Mouse (Mus musculus) ES-Bruce4 (cell line): ENCODE results near the gene Cirbp. TPM values are rescaled to one million over a fixed set of nuclear protein-coding genes. Genes with fewer than 3 reads are reported as not detected.
A peak's percentile ranks its signal among the peaks of the same experiment; 100 is the strongest.

Experiments
- H3K27ac ChIP-seq: 2 replicates; pipeline ENCODE4 v1.5.1; 2012; ENCODE audit warnings: low read length, inconsistent platforms; ENCODE audit not compliant: insufficient read depth
- H3K27me3 ChIP-seq: 2 replicates; pipeline ENCODE4 v1.6.1; 2012; ENCODE audit warnings: mild to moderate bottlenecking, low read length, inconsistent platforms; ENCODE audit not compliant: control insufficient read depth, poor library complexity, insufficient read depth, severe bottlenecking
- H3K36me3 ChIP-seq: 2 replicates; pipeline ENCODE4 v1.6.1; 2012; ENCODE audit warnings: inconsistent platforms, mild to moderate bottlenecking, low read length, moderate library complexity; ENCODE audit not compliant: control insufficient read depth, poor library complexity, insufficient read depth, severe bottlenecking
- H3K4me1 ChIP-seq: one replicate; pipeline ENCODE4 v1.8.1; 2011; ENCODE audit warnings: low read length; ENCODE audit not compliant: control insufficient read depth, insufficient read depth
- H3K4me3 ChIP-seq: 2 replicates; pipeline ENCODE4 v1.5.1; 2011; ENCODE audit warnings: low read depth, mild to moderate bottlenecking, low read length
- H3K9ac ChIP-seq: 2 replicates; pipeline ENCODE4 v1.6.1; 2012; ENCODE audit warnings: low read depth, mild to moderate bottlenecking, inconsistent platforms; ENCODE audit not compliant: poor library complexity, severe bottlenecking
- H3K9me3 ChIP-seq: replicated peaks from 2 replicates; pipeline ENCODE4 v1.6.1; 2012; ENCODE audit warnings: mild to moderate bottlenecking, low read length, inconsistent platforms; ENCODE audit not compliant: control insufficient read depth, poor library complexity, insufficient read depth, severe bottlenecking
- CTCF ChIP-seq: IDR thresholded peaks from one replicate; pipeline ENCODE4 v1.8.1; 2011; ENCODE audit warnings: low read depth, low read length
- EP300 ChIP-seq: IDR thresholded peaks from 2 replicates; pipeline ENCODE4 v1.6.1; 2011; ENCODE audit warnings: low read depth, low read length; ENCODE audit not compliant: insufficient read depth
- POLR2A ChIP-seq: IDR thresholded peaks from one replicate; pipeline ENCODE4 v1.8.1; 2011; ENCODE audit warnings: low read length; ENCODE audit not compliant: insufficient read depth
- polyA plus RNA-seq: library from polyadenylated mRNA; stranded (reverse); fragments of >200 nt; gene quantifications from 2 replicates; pipeline ENCODE4 v1.2.4, GENCODE M21; 2011; ENCODE audit warnings: low read depth; ENCODE audit not compliant: missing spikeins, insufficient read depth, insufficient read length

Cirbp gene
- polyA plus RNA-seq, 1 experiment = 51.9 TPM

DNA sequence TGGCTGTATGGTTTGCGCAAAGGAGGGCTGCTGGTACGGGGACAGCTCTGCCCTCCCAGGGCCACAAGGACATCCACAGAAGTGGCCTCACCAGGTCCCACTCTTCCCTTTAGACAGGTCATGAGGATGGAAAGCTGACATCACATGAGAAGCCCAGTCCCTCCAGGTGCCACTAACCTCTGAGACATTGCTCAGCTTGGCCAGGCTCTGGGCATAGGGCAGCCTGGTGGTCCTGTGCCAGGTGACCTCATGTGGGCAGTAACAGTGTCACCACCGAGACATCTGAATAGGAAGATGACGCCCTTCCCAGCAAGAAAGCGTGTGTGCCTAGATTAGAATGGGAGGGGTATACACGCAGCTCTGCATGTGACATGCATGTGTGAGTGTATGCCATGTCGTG, 16.8 kb downstream of the Cirbp start:
- Histone ChIP-seq H3K27ac (no peak overlapping the region), H3K9ac (no peak overlapping the region), H3K9me3 (no peaks in the 10 kb centered on the region), H3K4me3 (no peak overlapping the region), H3K27me3 (no peaks in the 10 kb centered on the region), H3K4me1 (peaks cover 5% of the 10 kb centered on the region), H3K36me3 (no peaks in the 10 kb centered on the region)
- no peak for TF ChIP-seq CTCF
- no peak for TF ChIP-seq POLR2A
- TF ChIP-seq EP300 = no peak

DNA sequence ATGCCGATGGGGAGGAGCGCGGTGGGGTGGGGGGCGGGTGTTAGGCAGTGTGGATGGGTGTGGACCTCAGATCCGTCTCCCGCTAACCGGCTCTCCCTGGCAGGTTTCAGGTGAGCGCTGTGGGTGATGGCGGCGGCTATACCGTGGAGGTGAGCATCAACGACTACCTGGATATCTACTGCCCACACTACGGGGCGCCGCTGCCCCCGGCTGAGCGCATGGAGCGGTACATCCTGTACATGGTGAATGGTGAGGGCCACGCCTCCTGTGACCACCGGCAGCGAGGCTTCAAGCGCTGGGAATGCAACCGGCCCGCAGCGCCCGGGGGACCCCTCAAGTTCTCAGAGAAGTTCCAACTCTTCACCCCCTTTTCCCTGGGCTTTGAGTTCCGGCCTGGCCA, 20.9 kb downstream of the Cirbp start:
- Histone ChIP-seq H3K4me3 (peak overlapping the region; percentile 1; the same call in 1 of the 2 replicates), H3K36me3 (no peaks in the 10 kb centered on the region), H3K27ac (no peak overlapping the region), H3K9me3 (no peaks in the 10 kb centered on the region), H3K27me3 (no peaks in the 10 kb centered on the region; the same call in 1 of the 2 replicates), H3K9ac (no peak overlapping the region), H3K4me1 (peaks cover 3% of the 10 kb centered on the region)
- TF ChIP-seq POLR2A = no peak
- TF ChIP-seq EP300 = no peak
- TF ChIP-seq CTCF = no peak

DNA sequence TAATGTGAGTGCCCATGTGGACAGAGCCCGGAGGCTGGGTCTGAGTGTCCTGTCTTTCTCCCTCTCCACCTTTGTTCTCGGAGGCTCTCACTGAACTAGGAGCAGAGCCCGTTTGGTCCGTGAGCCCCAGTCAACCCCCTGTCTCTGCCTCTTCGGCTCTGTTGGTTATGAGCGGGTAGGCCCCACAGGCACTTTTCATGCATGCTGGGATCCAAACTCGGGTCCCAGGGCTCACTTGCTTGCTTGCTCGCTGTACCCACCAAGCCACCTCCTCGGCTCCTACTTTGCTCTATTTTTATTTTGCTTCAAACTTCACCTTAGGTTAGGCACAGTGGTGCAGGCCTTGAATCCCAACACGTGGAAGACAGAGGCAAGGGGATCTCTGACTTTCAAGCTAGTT, 22.0 kb downstream of the Cirbp start:
- H3K9ac ChIP-seq = no peak overlapping the region
- no peaks in the 10 kb centered on the region for H3K36me3 ChIP-seq
- no peak overlapping the region for H3K4me3 ChIP-seq
- H3K9me3 ChIP-seq = no peaks in the 10 kb centered on the region
- H3K27me3 ChIP-seq = no peaks in the 10 kb centered on the region; the same call in 1 of the 2 replicates
- TF ChIP-seq CTCF (no peak), POLR2A (no peak), EP300 (no peak)
- H3K4me1 ChIP-seq = peaks cover 3% of the 10 kb centered on the region
- H3K27ac ChIP-seq = no peak overlapping the region

DNA sequence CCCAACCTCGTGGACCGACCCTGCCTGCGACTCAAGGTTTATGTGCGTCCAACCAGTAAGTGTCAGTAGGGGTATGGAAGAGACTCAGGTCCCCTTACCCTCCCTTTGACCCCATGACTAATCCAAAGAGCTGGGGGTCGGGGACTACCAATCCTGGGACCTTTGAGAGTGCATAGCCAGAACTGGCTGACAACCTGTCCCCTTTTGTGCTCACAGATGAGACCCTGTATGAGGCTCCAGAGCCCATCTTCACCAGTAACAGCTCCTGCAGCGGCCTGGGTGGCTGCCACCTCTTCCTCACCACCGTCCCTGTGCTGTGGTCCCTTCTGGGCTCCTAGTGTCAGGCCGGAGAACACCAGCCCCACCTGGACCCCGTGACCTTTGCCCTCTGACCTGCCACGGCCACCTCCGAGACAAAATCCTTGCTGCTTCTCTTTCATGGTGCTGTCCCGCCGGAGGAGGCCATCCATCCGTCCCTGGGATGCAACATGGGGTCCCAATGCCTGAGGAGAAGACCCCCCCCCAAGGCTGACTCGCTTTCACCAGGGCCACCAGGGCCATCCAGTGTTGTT, 22.8 kb downstream of the Cirbp start:
- no peak overlapping the region for H3K4me3 ChIP-seq
- no peak overlapping the region for H3K27ac ChIP-seq
- TF ChIP-seq CTCF = no peak
- peaks cover 3% of the 10 kb centered on the region for H3K4me1 ChIP-seq
- no peak overlapping the region for H3K9ac ChIP-seq
- H3K9me3 ChIP-seq = no peaks in the 10 kb centered on the region
- no peaks in the 10 kb centered on the region for H3K36me3 ChIP-seq
- no peaks in the 10 kb centered on the region; the same call in 1 of the 2 replicates for H3K27me3 ChIP-seq

DNA sequence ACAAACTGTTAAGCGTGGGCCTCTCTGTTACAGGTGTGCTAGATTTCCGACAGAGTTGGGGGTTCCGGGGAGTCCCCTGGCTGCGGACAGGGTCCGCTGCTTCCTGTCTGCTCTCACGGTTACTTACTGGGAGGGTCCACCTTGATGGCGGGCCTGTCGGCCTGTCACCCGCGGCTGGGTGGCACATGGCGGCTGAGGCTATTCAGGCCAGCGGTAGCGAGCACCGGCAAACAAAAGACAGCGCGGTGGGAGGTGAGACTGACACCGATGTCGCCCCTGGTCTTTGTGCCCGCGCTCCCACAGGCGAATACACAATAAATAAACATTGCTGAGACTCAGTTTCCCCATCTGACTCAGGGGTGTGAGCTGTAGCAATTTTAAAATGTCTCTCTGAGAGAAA, 24.2 kb downstream of the Cirbp start:
- Histone ChIP-seq H3K4me1 (peaks cover 3% of the 10 kb centered on the region), H3K4me3 (peak overlapping the region; percentile 18), H3K27ac (no peak overlapping the region), H3K27me3 (no peaks in the 10 kb centered on the region; the same call in 1 of the 2 replicates), H3K36me3 (no peaks in the 10 kb centered on the region), H3K9me3 (no peaks in the 10 kb centered on the region), H3K9ac (no peak overlapping the region)
- TF ChIP-seq EP300 (no peak), POLR2A (no peak), CTCF (no peak)

DNA sequence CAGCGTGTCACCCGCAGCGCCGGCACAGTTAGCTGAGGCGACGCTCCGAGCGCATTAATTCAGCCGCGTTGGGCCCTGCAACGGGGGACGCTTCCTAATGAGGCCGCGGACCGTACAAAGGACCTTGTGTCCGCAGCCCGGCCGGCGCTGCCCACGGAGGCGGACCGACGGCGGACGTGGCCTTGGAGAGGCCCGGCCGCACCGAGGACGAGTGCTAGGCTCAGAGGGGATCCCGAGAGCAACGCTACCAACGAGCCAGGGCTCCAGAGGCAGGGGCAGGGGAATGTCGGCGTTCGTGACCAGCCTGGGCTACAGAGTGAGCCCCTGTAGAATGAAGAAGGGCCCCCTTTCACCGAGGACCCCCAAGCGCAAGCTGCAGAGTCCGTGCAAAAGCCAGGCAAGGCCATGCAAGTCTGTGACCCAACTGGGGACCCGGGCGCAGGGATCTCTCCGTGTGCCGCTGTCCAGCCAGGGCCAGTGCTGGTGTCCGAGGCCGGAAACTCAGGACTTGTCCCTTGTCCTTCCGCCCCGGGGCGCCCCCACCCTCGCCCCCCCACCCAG, 24.8 kb downstream of the Cirbp start:
- Histone ChIP-seq H3K4me3 (peak overlapping the region; percentile 18), H3K27ac (no peak overlapping the region), H3K4me1 (peaks cover 2% of the 10 kb centered on the region), H3K9me3 (no peaks in the 10 kb centered on the region), H3K36me3 (no peaks in the 10 kb centered on the region), H3K27me3 (no peaks in the 10 kb centered on the region; the same call in 1 of the 2 replicates), H3K9ac (no peak overlapping the region)
- TF ChIP-seq POLR2A (no peak), EP300 (no peak), CTCF (no peak)
